ENCODE assay signal across 18 mouse cellular contexts in genomic region chr14:32726864-32727263, GRCm38 (mm10). TPM values are rescaled to one million over a fixed set of nuclear protein-coding genes. Genes with fewer than 3 reads are reported as not detected.
"Had no signal": no experiment of that assay in that cellular context is flagged by ENCODE, and none has a peak within 500 bp of the region (broad histone marks: within the 10 kb centered on the region; RNA-seq: fewer than 3 reads in every experiment).

No protein-coding gene starts in this region.

- H3K9me3 ChIP-seq: neural tube, embryonic 13.5 days; neural tube, embryonic 15.5 days; stomach, embryonic 15.5 days had no signal

- DNase-seq: retina, postnatal 1 day; right cerebral cortex, adult 18-20 months; right cerebral cortex, postnatal 14 days; right cerebral cortex, postnatal 25 days; right cerebral cortex, postnatal 4 days; spleen, adult 18-20 months; thymus, adult 18-20 months; thymus, adult 2 months; thymus, postnatal 14 days; thymus, postnatal 25 days; thymus, postnatal 36 days; thymus, postnatal 4 days had no signal

- H3K4me3 ChIP-seq: neural tube, embryonic 13.5 days; neural tube, embryonic 15.5 days; stomach, embryonic 15.5 days had no signal

- H3K4me1 ChIP-seq: neural tube, embryonic 13.5 days; neural tube, embryonic 15.5 days; stomach, embryonic 15.5 days had no signal

- H3K36me3 ChIP-seq: neural tube, embryonic 13.5 days; neural tube, embryonic 15.5 days; stomach, embryonic 15.5 days had no signal

- H3K4me2 ChIP-seq: neural tube, embryonic 13.5 days; neural tube, embryonic 15.5 days; stomach, embryonic 15.5 days had no signal

- H3K27ac ChIP-seq: neural tube, embryonic 13.5 days; neural tube, embryonic 15.5 days; stomach, embryonic 15.5 days; stomach, postnatal 0 days had no signal

- H3K9ac ChIP-seq: neural tube, embryonic 13.5 days; neural tube, embryonic 15.5 days; stomach, embryonic 15.5 days had no signal

- H3K27me3 ChIP-seq: neural tube, embryonic 13.5 days; neural tube, embryonic 15.5 days; stomach, embryonic 15.5 days had no signal

RNA-seq across cellular contexts. Expression of gene 3425401B19Rik, which starts 41.8 kb away (rescaled TPM):
- polyA plus RNA-seq: thymus, postnatal 0 days had no signal

RNA-seq across cellular contexts. Expression of gene Tmem273, which starts 58.9 kb away (rescaled TPM):
- polyA plus RNA-seq: testis, adult 2 months had no signal
